Mouse (Mus musculus): Measurements from ENCODE around the gene 2310079G19Rik. TPM values are rescaled to one million over a fixed set of nuclear protein-coding genes. Genes with fewer than 3 reads are reported as not detected.

Gene 2310079G19Rik
- total RNA-seq, 1 experiment from 2014 or later = not detected

Other genes starting within 250 kb of the 2310079G19Rik start
- gene Cldn17, start 120.7 kb downstream of the 2310079G19Rik start, total RNA-seq (2017) = not detected in 2 replicates
- gene Cldn8, start 64.5 kb downstream of the 2310079G19Rik start, total RNA-seq (2017) = not detected in 2 replicates
- gene Krtap24-1, start 15.4 kb downstream of the 2310079G19Rik start, total RNA-seq (2017) = not detected in 2 replicates
- not detected in 2 replicates for gene Krtap26-1, start 20.1 kb upstream of the 2310079G19Rik start, total RNA-seq (2017)
- not detected in 2 replicates for gene Krtap27-1, start 44.0 kb upstream of the 2310079G19Rik start, total RNA-seq (2017)
- gene 2310061N02Rik, start 80.3 kb upstream of the 2310079G19Rik start, total RNA-seq (2017) = not detected in 2 replicates
- gene Krtap13-1, start 101.2 kb upstream of the 2310079G19Rik start, total RNA-seq (2017) = not detected in 2 replicates
- not detected in 2 replicates for gene Krtap13, start 124.0 kb upstream of the 2310079G19Rik start, total RNA-seq (2017)
- gene 2310034C09Rik, start 131.2 kb upstream of the 2310079G19Rik start, total RNA-seq (2017) = not detected in 2 replicates
- gene 2310057N15Rik, start 146.5 kb upstream of the 2310079G19Rik start, total RNA-seq (2017) = not detected in 2 replicates
- not detected in 2 replicates for gene Gm5965, start 150.2 kb upstream of the 2310079G19Rik start, total RNA-seq (2017)
- gene Gm20741, start 184.6 kb upstream of the 2310079G19Rik start, total RNA-seq (2017) = not detected in 2 replicates
- not detected in 2 replicates for gene Krtap15, start 192.5 kb upstream of the 2310079G19Rik start, total RNA-seq (2017)
- gene Krtap14, start 198.5 kb upstream of the 2310079G19Rik start, total RNA-seq (2017) = not detected in 2 replicates
- gene Krtap19-1, start 241.7 kb upstream of the 2310079G19Rik start, total RNA-seq (2017) = not detected in 2 replicates
- not detected in 2 replicates for gene Krtap19-2, start 246.6 kb upstream of the 2310079G19Rik start, total RNA-seq (2017)